Mouse (Mus musculus) midbrain, embryonic 11.5 days (tissue): ENCODE measurements around the gene Mum1. TPM values are rescaled to one million over a fixed set of nuclear protein-coding genes. Genes with fewer than 3 reads are reported as not detected.
"Not testable (repeated sequence)": the region's sequence is repeated elsewhere in the genome, so short reads cannot be mapped to it uniquely, and the experiment has no call there.

Experiments
- ATAC-seq: fragments of 200-750 bp; cut with Nextera tagmentation; 2 replicates; pipeline ENCODE4 v1.8.0; 2017; ENCODE audit warnings: moderate TSS enrichment, moderate library complexity; ENCODE audit not compliant: low FRiP score
- DNase-seq: peaks from one replicate; pipeline ENCODE4 v3.0.0; 2015; ENCODE audit warnings: low spot score; ENCODE audit errors: missing footprints
- H3K27ac ChIP-seq: fragments of 300-500 bp; sonication (generic); 2 replicates; pipeline ENCODE4 v1.5.1; 2014; ENCODE audit warnings: low read depth, low read length
- H3K27me3 ChIP-seq: fragments of 300-500 bp; sonication (generic); 2 replicates; pipeline ENCODE4 v1.6.1; 2014; ENCODE audit warnings: mild to moderate bottlenecking, low read length, moderate library complexity, mixed read lengths; ENCODE audit not compliant: control insufficient read depth, insufficient read depth
- H3K36me3 ChIP-seq: fragments of 300-500 bp; sonication (generic); 2 replicates; pipeline ENCODE4 v1.6.1; 2014; ENCODE audit warnings: mild to moderate bottlenecking, low read length, moderate library complexity, mixed read lengths; ENCODE audit not compliant: control insufficient read depth, insufficient read depth
- H3K4me1 ChIP-seq: fragments of 300-500 bp; sonication (generic); 2 replicates; pipeline ENCODE4 v1.6.1; 2014; ENCODE audit warnings: low read length; ENCODE audit not compliant: control insufficient read depth, insufficient read depth
- H3K4me2 ChIP-seq: fragments of 300-500 bp; sonication (generic); 2 replicates; pipeline ENCODE4 v1.6.1; 2014; ENCODE audit warnings: mild to moderate bottlenecking, moderate library complexity
- H3K4me3 ChIP-seq: fragments of 300-500 bp; sonication (generic); 2 replicates; pipeline ENCODE4 v1.5.1; 2014; ENCODE audit warnings: low read depth, low read length
- H3K9ac ChIP-seq: fragments of 300-500 bp; sonication (generic); 2 replicates; pipeline ENCODE4 v1.6.1; 2014; ENCODE audit warnings: low read length
- H3K9me3 ChIP-seq: fragments of 300-500 bp; sonication (generic); 2 replicates; pipeline ENCODE4 v1.6.1; 2016; ENCODE audit warnings: low read length; ENCODE audit not compliant: control insufficient read depth
- WGBS: fragments of 180-500 bp; shearing (Covaris S2); extraction: QIAGEN DNeasy Blood & Tissue Kit; methylation state at CpG from one replicate; pipeline ENCODE4 v1.1.7; 2014; 5-methylcytosine and 5-hydroxymethylcytosine counted together
- polyA plus RNA-seq: library from polyadenylated mRNA; unstranded; fragments of >200 nt; fragmentation: Nextera tagmentation; extraction: Ambion mirVana; gene quantifications from 2 replicates; pipeline ENCODE4 v1.2.1, GENCODE M21; 2014

Gene Mum1
- polyA plus RNA-seq, 1 experiment from 2014 or later = 142 TPM

GRCm38 (mm10) chr10:80223137-80223536, 3.1 kb upstream of the Mum1 start:
- not testable (repeated sequence) for H3K4me3 ChIP-seq, DNase-seq, H3K36me3 ChIP-seq, H3K4me2 ChIP-seq, H3K27me3 ChIP-seq, H3K9me3 ChIP-seq, H3K9ac ChIP-seq, H3K27ac ChIP-seq, ATAC-seq
- WGBS = 92% methylated on average over 2 of the region's 2 CpGs
- peaks cover 25% of the 10 kb centered on the region for H3K4me1 ChIP-seq

- WGBS = under 1% methylated on average over 14 of the region's 14 CpGs
- H3K27me3 ChIP-seq = no peaks in the 10 kb centered on the region
- DNase-seq (no peak), ATAC-seq (no peak; the same call in 1 of the 2 replicates)
- peaks cover 39% of the 10 kb centered on the region for H3K4me1 ChIP-seq
- peak overlapping the region; percentile 87 for H3K27ac ChIP-seq
- no peaks in the 10 kb centered on the region for H3K9me3 ChIP-seq
- peaks cover 4% of the 10 kb centered on the region; the same call in 1 of the 2 replicates for H3K36me3 ChIP-seq
- H3K9ac ChIP-seq = peak overlapping the region; percentile 58
- H3K4me3 ChIP-seq = peak overlapping the region; percentile 85
- H3K4me2 ChIP-seq = peak overlapping the region; percentile 82
Observed at GRCm38 (mm10) chr10:80226071-80226415, 191 bp upstream of the Mum1 start.

GRCm38 (mm10) chr10:80227166-80227539, 919 bp downstream of the Mum1 start:
- 15% methylated on average over 10 of the region's 10 CpGs for WGBS
- Histone ChIP-seq H3K36me3 (peaks cover 4% of the 10 kb centered on the region; the same call in 1 of the 2 replicates), H3K27me3 (no peaks in the 10 kb centered on the region), H3K4me1 (peaks cover 41% of the 10 kb centered on the region), H3K9me3 (no peaks in the 10 kb centered on the region), H3K9ac (peak overlapping the region; percentile 88), H3K4me3 (peak overlapping the region; percentile 85), H3K4me2 (peak overlapping the region; percentile 82), H3K27ac (peak overlapping the region; percentile 87)
- DNase-seq = peak; percentile 91
- ATAC-seq = peak; percentile 12; the same call in 1 of the 2 replicates

- peak overlapping the region; percentile 82 for H3K4me2 ChIP-seq
- peak overlapping the region; percentile 87 for H3K27ac ChIP-seq
- peaks cover 4% of the 10 kb centered on the region; the same call in 1 of the 2 replicates for H3K36me3 ChIP-seq
- peaks cover 49% of the 10 kb centered on the region for H3K4me1 ChIP-seq
- peak overlapping the region; percentile 88 for H3K9ac ChIP-seq
- DNase-seq (peak; percentile 85), ATAC-seq (no peak)
- 48% methylated on average over 15 of the region's 15 CpGs for WGBS
- H3K9me3 ChIP-seq = no peaks in the 10 kb centered on the region
- H3K27me3 ChIP-seq = no peaks in the 10 kb centered on the region
- peak overlapping the region; percentile 85 for H3K4me3 ChIP-seq
Observed at GRCm38 (mm10) chr10:80227877-80228775, 1.9 kb downstream of the Mum1 start.

- Histone ChIP-seq H3K4me1 (peaks cover 25% of the 10 kb centered on the region), H3K9ac (no peak overlapping the region), H3K4me3 (peak overlapping the region; percentile 31; the same call in 1 of the 2 replicates), H3K9me3 (no peaks in the 10 kb centered on the region), H3K27ac (no peak overlapping the region), H3K27me3 (no peaks in the 10 kb centered on the region), H3K4me2 (peak overlapping the region; percentile 82), H3K36me3 (peaks cover 46% of the 10 kb centered on the region)
- WGBS = 93% methylated on average over 13 of the region's 13 CpGs
- ATAC-seq (no peak), DNase-seq (peak; percentile 82)
Observed at GRCm38 (mm10) chr10:80236145-80236825, 10.1 kb downstream of the Mum1 start.

- H3K36me3 ChIP-seq = peaks cover 50% of the 10 kb centered on the region
- no peak for DNase-seq
- no peak overlapping the region for H3K27ac ChIP-seq
- 86% methylated on average over 4 of the region's 4 CpGs for WGBS
- no peaks in the 10 kb centered on the region for H3K27me3 ChIP-seq
- no peak overlapping the region for H3K4me3 ChIP-seq
- peaks cover 18% of the 10 kb centered on the region for H3K4me1 ChIP-seq
- H3K9me3 ChIP-seq = no peaks in the 10 kb centered on the region
- peak overlapping the region; percentile 32 for H3K4me2 ChIP-seq
- no peak for ATAC-seq
- peak overlapping the region; percentile 38 for H3K9ac ChIP-seq
Observed at GRCm38 (mm10) chr10:80237020-80237419, 10.8 kb downstream of the Mum1 start.

- peak overlapping the region; percentile 9; the same call in 1 of the 2 replicates for H3K4me3 ChIP-seq
- ATAC-seq (no peak), DNase-seq (no peak)
- peaks cover 59% of the 10 kb centered on the region for H3K36me3 ChIP-seq
- no peak overlapping the region for H3K27ac ChIP-seq
- 88% methylated on average over 3 of the region's 3 CpGs for WGBS
- no peaks in the 10 kb centered on the region for H3K27me3 ChIP-seq
- H3K4me2 ChIP-seq = peak overlapping the region; percentile 32
- peak overlapping the region; percentile 38; the same call in 1 of the 2 replicates for H3K9ac ChIP-seq
- peaks cover 7% of the 10 kb centered on the region for H3K4me1 ChIP-seq
- no peaks in the 10 kb centered on the region for H3K9me3 ChIP-seq
Observed at GRCm38 (mm10) chr10:80238306-80238705, 12.1 kb downstream of the Mum1 start.

- peaks cover 57% of the 10 kb centered on the region for H3K36me3 ChIP-seq
- ATAC-seq (no peak), DNase-seq (no peak)
- H3K9me3 ChIP-seq = no peaks in the 10 kb centered on the region
- whole genome bisulfite sequencing = 90% methylated on average over 6 of the region's 6 CpGs
- 0 out of 2 replicates have a peak overlapping the region, but pooled peaks have one; percentile 0 for H3K27ac ChIP-seq
- no peak overlapping the region for H3K9ac ChIP-seq
- peaks cover 8% of the 10 kb centered on the region for H3K4me1 ChIP-seq
- H3K4me2 ChIP-seq = no peak overlapping the region
- no peaks in the 10 kb centered on the region for H3K27me3 ChIP-seq
- no peak overlapping the region for H3K4me3 ChIP-seq
Observed at GRCm38 (mm10) chr10:80239791-80240190, 13.6 kb downstream of the Mum1 start.

GRCm38 (mm10) chr10:80242088-80242487, 15.9 kb downstream of the Mum1 start:
- Histone ChIP-seq H3K27ac (0 out of 2 replicates have a peak overlapping the region, but pooled peaks have one; percentile 26), H3K36me3 (peaks cover 47% of the 10 kb centered on the region), H3K9me3 (no peaks in the 10 kb centered on the region), H3K27me3 (no peaks in the 10 kb centered on the region), H3K9ac (no peak overlapping the region), H3K4me2 (no peak overlapping the region), H3K4me1 (peaks cover 11% of the 10 kb centered on the region), H3K4me3 (no peak overlapping the region)
- DNase-seq (no peak), ATAC-seq (peak; percentile 31; the same call in 1 of the 2 replicates)
- 49% methylated on average over 9 of the region's 9 CpGs for WGBS
